ENCODE assay signal across 10 mouse cellular contexts in the genomic region with DNA sequence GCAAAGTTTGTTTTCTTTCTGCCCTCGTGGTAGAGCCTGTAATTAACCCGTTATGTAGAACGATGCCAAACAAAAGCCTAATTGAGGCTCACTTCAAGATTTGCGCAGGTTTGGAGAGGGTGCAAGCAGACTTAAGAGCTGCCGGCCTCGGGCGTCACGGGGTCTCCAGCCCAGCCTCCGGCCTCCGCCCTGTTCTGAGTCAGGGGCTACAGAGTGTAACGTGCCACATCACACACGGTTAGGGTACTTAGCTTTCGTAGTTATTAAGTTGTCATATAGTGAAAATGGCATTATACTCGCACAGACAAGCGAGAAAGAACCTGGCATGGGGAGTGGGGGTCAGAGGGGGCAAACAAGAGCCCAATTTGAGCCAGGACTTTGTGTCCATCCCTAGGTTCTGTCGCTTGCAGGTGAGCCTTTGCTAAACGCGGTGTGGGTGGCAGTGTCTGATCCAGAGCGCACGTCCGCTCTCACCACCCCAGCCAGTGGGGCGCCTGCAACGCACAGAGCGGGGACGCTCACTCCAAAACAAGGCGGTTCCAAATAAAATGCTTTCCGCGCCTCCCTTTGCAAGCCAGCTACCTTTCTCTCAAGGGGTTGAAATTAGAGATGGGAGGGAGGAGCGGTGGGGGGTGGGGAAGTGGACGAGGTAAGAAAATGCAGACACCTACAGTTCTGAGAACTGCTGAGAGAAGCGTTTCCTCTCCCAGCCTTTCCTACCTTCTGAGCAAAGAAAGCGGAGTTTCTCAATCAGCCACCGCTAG. TPM values are rescaled to one million over a fixed set of nuclear protein-coding genes. Genes with fewer than 3 reads are reported as not detected.
A peak's percentile ranks its signal among the peaks of the same experiment; 100 is the strongest.
DNase-seq lines count a peak whose midpoint lies in the region; ATAC-seq lines count a peak whose summit lies in the region.
"Had no signal": no experiment of that assay in that cellular context is flagged by ENCODE, and none has a peak within 500 bp of the region (broad histone marks: within the 10 kb centered on the region; RNA-seq: fewer than 3 reads in every experiment).

No protein-coding gene starts in this region.

- intact Hi-C loops in left cerebral cortex, postnatal 36 days (cut with DNase I) = no loop called here

- peaks cover 63% of the 10 kb centered on the region for H3K27me3 ChIP-seq in lung, embryonic 16.5 days (ENCODE audit: control insufficient read depth, insufficient read depth, low read depth, low read length)
- H3K27me3 ChIP-seq in forebrain, embryonic 12.5 days = peaks cover 82% of the 10 kb centered on the region
- peaks cover 90% of the 10 kb centered on the region for H3K27me3 ChIP-seq in limb, embryonic 15.5 days
- H3K27me3 ChIP-seq in stomach, embryonic 15.5 days (replicated peaks) = peaks cover 35% of the 10 kb centered on the region

- no peak overlapping the region for H3K27ac ChIP-seq in lung, embryonic 16.5 days (ENCODE audit: low read length)
- no peak overlapping the region for H3K27ac ChIP-seq in forebrain, embryonic 12.5 days
- no peak overlapping the region for H3K27ac ChIP-seq in limb, embryonic 15.5 days
- H3K27ac ChIP-seq in stomach, embryonic 15.5 days = no peak overlapping the region
- H3K27ac ChIP-seq: hindbrain, embryonic 15.5 days had no signal

- no peak for DNase-seq in lung, adult 18-20 months
- DNase-seq in cerebellum, postnatal 14 days = no peak
- DNase-seq in left cerebral cortex, postnatal 36 days (ENCODE audit: low spot score in 2 of 2) = no peak
- DNase-seq in thymus, postnatal 10 days (ENCODE audit: low spot score in 2 of 2) = no peak
- DNase-seq: cerebellum, adult 9-10 months had no signal

- peaks cover 6% of the 10 kb centered on the region for H3K4me1 ChIP-seq in lung, embryonic 16.5 days (replicated peaks; ENCODE audit: control insufficient read depth, insufficient read depth, low read length)
- peaks cover 13% of the 10 kb centered on the region for H3K4me1 ChIP-seq in forebrain, embryonic 12.5 days
- H3K4me1 ChIP-seq in limb, embryonic 15.5 days = peaks cover 11% of the 10 kb centered on the region
- peaks cover 5% of the 10 kb centered on the region; the same call in 1 of the 2 replicates for H3K4me1 ChIP-seq in stomach, embryonic 15.5 days

- H3K9ac ChIP-seq in lung, embryonic 16.5 days (ENCODE audit: low read length) = no peak overlapping the region
- no peak overlapping the region for H3K9ac ChIP-seq in forebrain, embryonic 12.5 days
- H3K9ac ChIP-seq in limb, embryonic 15.5 days = no peak overlapping the region
- H3K9ac ChIP-seq in stomach, embryonic 15.5 days = no peak overlapping the region
- H3K9ac ChIP-seq: hindbrain, embryonic 15.5 days had no signal

- H3K4me3 ChIP-seq in lung, embryonic 16.5 days (ENCODE audit: low read length) = peak overlapping the region; percentile 23
- no peak overlapping the region; the same call in 1 of the 2 replicates for H3K4me3 ChIP-seq in forebrain, embryonic 12.5 days (replicated peaks)
- H3K4me3 ChIP-seq in limb, embryonic 15.5 days = peak overlapping the region; percentile 15
- H3K4me3 ChIP-seq in stomach, embryonic 15.5 days (replicated peaks) = peak overlapping the region; percentile 6
- H3K4me3 ChIP-seq: hindbrain, embryonic 15.5 days had no signal

- peak overlapping the region; percentile 44 for H3K4me2 ChIP-seq in lung, embryonic 16.5 days (ENCODE audit: low read depth, low read length)
- H3K4me2 ChIP-seq in forebrain, embryonic 12.5 days = peak overlapping the region; percentile 3; the same call in 1 of the 2 replicates
- H3K4me2 ChIP-seq in limb, embryonic 15.5 days = peak overlapping the region; percentile 17; the same call in 1 of the 2 replicates
- H3K4me2 ChIP-seq in stomach, embryonic 15.5 days = peak overlapping the region; percentile 40
- H3K4me2 ChIP-seq: hindbrain, embryonic 15.5 days had no signal

- 3% methylated on average over 33 of the region's 33 CpGs for WGBS in lung, embryonic 16.5 days
- WGBS in forebrain, embryonic 12.5 days = under 1% methylated on average over 33 of the region's 33 CpGs
- WGBS in limb, embryonic 15.5 days = 2% methylated on average over 33 of the region's 33 CpGs
- 20% methylated on average over 33 of the region's 33 CpGs for WGBS in stomach, embryonic 15.5 days

- no peaks in the 10 kb centered on the region for H3K36me3 ChIP-seq in lung, embryonic 16.5 days (ENCODE audit: control insufficient read depth, insufficient read depth, low read length)
- no peaks in the 10 kb centered on the region for H3K36me3 ChIP-seq in forebrain, embryonic 12.5 days (replicated peaks)
- no peaks in the 10 kb centered on the region for H3K36me3 ChIP-seq in limb, embryonic 15.5 days
- H3K36me3 ChIP-seq in stomach, embryonic 15.5 days = no peaks in the 10 kb centered on the region
- H3K36me3 ChIP-seq: hindbrain, embryonic 15.5 days had no signal

- H3K9me3 ChIP-seq in lung, embryonic 16.5 days (ENCODE audit: control insufficient read depth, low read length) = no peaks in the 10 kb centered on the region
- no peaks in the 10 kb centered on the region for H3K9me3 ChIP-seq in forebrain, embryonic 12.5 days
- no peaks in the 10 kb centered on the region for H3K9me3 ChIP-seq in limb, embryonic 15.5 days
- H3K9me3 ChIP-seq in stomach, embryonic 15.5 days = no peaks in the 10 kb centered on the region
- H3K9me3 ChIP-seq: hindbrain, embryonic 15.5 days had no signal

- ATAC-seq in lung, embryonic 16.5 days (ENCODE audit: low read depth) = peak; percentile 49
- peak; percentile 67 for ATAC-seq in forebrain, embryonic 12.5 days (ENCODE audit: low FRiP score)
- ATAC-seq in limb, embryonic 15.5 days (ENCODE audit: insufficient number of reproducible peaks, low FRiP score, low TSS enrichment, low read depth) = no peak
- no peak for ATAC-seq in stomach, embryonic 15.5 days (ENCODE audit: insufficient read depth, low FRiP score, low read depth)

RNA-seq across cellular contexts. Expression of a gene that starts 12.3 kb away (rescaled TPM):
- polyA plus RNA-seq in lung, embryonic 16.5 days (2015; fragmentation: Nextera tagmentation; extraction: Ambion mirVana) = 2.0 and 3.2 TPM in 2 replicates
- 65.6 and 74.4 TPM in 2 replicates for polyA plus RNA-seq in forebrain, embryonic 12.5 days (2016; fragmentation: Nextera tagmentation; extraction: Ambion mirVana)
- polyA plus RNA-seq in limb, embryonic 15.5 days (2015; fragmentation: Nextera tagmentation; extraction: Ambion mirVana) = 1.1 and 1.5 TPM in 2 replicates
- polyA plus RNA-seq in stomach, embryonic 15.5 days (2015; fragmentation: Nextera tagmentation; extraction: Ambion mirVana) = 29.7 and 42.1 TPM in 2 replicates
- total RNA-seq in left cerebral cortex, postnatal 36 days (2021) = 1 to 10 TPM in 1 of 2 experiments, under 1 TPM in 1; 0.81 to 2.7 TPM

Comparison
In these comparisons a context has a peak if more than half of its experiments do, and no peak if none do; other contexts are left out.
1. ATAC-seq: peak in lung, embryonic 16.5 days (single experiment) and forebrain, embryonic 12.5 days (single experiment); none in limb, embryonic 15.5 days (single experiment) and stomach, embryonic 15.5 days (single experiment).
2. Peak in every context shown above with its lines, with median percentiles within 50 percentile points of each other: H3K4me2 ChIP-seq.